In genomic region chr3:132103020-132103419, GRCm38 (mm10) we compare ENCODE assay signal across 9 mouse cellular contexts. TPM values are rescaled to one million over a fixed set of nuclear protein-coding genes. Genes with fewer than 3 reads are reported as not detected.
DNase-seq lines count a peak whose midpoint lies in the region; ATAC-seq lines count a peak whose summit lies in the region.
"Had no signal": no experiment of that assay in that cellular context is flagged by ENCODE, and none has a peak within 500 bp of the region (broad histone marks: within the 10 kb centered on the region; RNA-seq: fewer than 3 reads in every experiment).

No protein-coding gene starts in this region.

- H3K9ac ChIP-seq in lung, embryonic 15.5 days: no peak overlapping the region

- H3K36me3 ChIP-seq in lung, embryonic 15.5 days: no peaks in the 10 kb centered on the region

- peak overlapping the region; percentile 36 for H3K4me2 ChIP-seq in lung, embryonic 15.5 days

- ATAC-seq in lung, embryonic 15.5 days (ENCODE audit: borderline replicate concordance, extremely low read depth, low FRiP score, low TSS enrichment): no peak

- H3K27me3 ChIP-seq in lung, embryonic 15.5 days: no peaks in the 10 kb centered on the region

- 18% methylated on average over 9 of the region's 9 CpGs for WGBS in lung, embryonic 15.5 days

- H3K4me3 ChIP-seq in lung, embryonic 15.5 days: no peak overlapping the region
- H3K4me3 ChIP-seq: erythroblast, embryonic 14.5 days had no signal

- peaks cover 8% of the 10 kb centered on the region; the same call in 1 of the 2 replicates for H3K4me1 ChIP-seq in lung, embryonic 15.5 days

- DNase-seq in lung, postnatal 25 days (ENCODE audit: low spot score): no peak
- DNase-seq in embryo, embryonic 10 days (ENCODE audit: low spot score): peak; percentile 7
- peak; percentile 10 to 14 for DNase-seq in layer of hippocampus, postnatal 25 days (ENCODE audit: extremely low spot score in 1 of 2, low spot score in 1 of 2)
- DNase-seq in right cerebral cortex, postnatal 4 days: peak; percentile 11
- DNase-seq in kidney, postnatal 10 days: no peak
- DNase-seq in adrenal gland, postnatal 4 days (ENCODE audit: low spot score in 2 of 2): no peak
- no peak for DNase-seq in spleen, postnatal 4 days (ENCODE audit: low spot score in 2 of 2)

- no peaks in the 10 kb centered on the region for H3K9me3 ChIP-seq in lung, embryonic 15.5 days

- H3K27ac ChIP-seq in lung, embryonic 15.5 days: no peak overlapping the region

RNA-seq across cellular contexts. Expression of gene Dkk2, which starts 17.9 kb away (rescaled TPM):
- 2.5 TPM in 2 replicates for polyA plus RNA-seq in lung, embryonic 15.5 days (2015; fragmentation: Nextera tagmentation; extraction: Ambion mirVana)
- under 1 TPM; 0.22 to 0.45 TPM for total RNA-seq in layer of hippocampus, postnatal 25 days (2021)
- 10 to 100 TPM; 12.3 to 14.5 TPM for total RNA-seq in adrenal gland, postnatal 4 days (2021)
- polyA plus RNA-seq: erythroblast, embryonic 14.5 days had no signal

Comparison
In these comparisons a context has a peak if more than half of its experiments do, and no peak if none do; other contexts are left out.
1. DNase-seq: peak in embryo, embryonic 10 days (single experiment), layer of hippocampus, postnatal 25 days (2 of 2) and right cerebral cortex, postnatal 4 days (single experiment); none in lung, postnatal 25 days (single experiment), kidney, postnatal 10 days (single experiment), adrenal gland, postnatal 4 days (0 of 2) and spleen, postnatal 4 days (0 of 2).
2. RNA of gene Dkk2, which starts 17.9 kb away (total RNA-seq): 12.3 to 14.5 TPM in adrenal gland, postnatal 4 days; 0.22 to 0.45 TPM in layer of hippocampus, postnatal 25 days; every median in the first group is over 4 times any median in the second.